In the genomic region with DNA sequence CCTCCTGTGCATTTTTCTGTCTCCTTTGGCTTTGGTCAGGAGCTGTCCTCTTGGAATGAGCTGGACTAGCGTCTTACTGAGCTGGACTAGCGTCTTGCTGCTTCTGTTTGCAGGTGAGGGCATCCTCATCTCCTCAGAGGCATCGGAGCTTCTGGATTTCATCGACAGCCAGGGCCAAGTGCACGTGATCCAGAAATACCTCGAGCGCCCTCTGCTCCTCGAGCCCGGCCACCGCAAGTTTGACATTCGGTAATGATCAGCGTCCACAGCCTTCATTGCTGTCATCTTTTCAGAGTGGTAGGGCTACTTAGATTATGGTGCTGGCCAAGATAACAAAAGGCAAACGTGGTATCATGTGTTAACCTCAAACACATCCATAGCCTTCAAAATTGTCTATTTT, we compare ENCODE assay signal across 25 mouse cellular contexts. TPM values are rescaled to one million over a fixed set of nuclear protein-coding genes. Genes with fewer than 3 reads are reported as not detected.
A peak's percentile ranks its signal among the peaks of the same experiment; 100 is the strongest.
DNase-seq lines count a peak whose midpoint lies in the region; ATAC-seq and TF ChIP-seq lines count a peak whose summit lies in the region.
"Had no signal": no experiment of that assay in that cellular context is flagged by ENCODE, and none has a peak within 500 bp of the region (broad histone marks: within the 10 kb centered on the region; RNA-seq: fewer than 3 reads in every experiment).

No protein-coding gene starts in this region.

- no peaks in the 10 kb centered on the region for H3K27me3 ChIP-seq in liver, embryonic 14.5 days (ENCODE audit: control insufficient read depth, insufficient read depth, low read length)
- no peaks in the 10 kb centered on the region for H3K27me3 ChIP-seq in liver, embryonic 11.5 days (replicated peaks; ENCODE audit: control insufficient read depth, insufficient read depth, low read length)
- no peaks in the 10 kb centered on the region for H3K27me3 ChIP-seq in testis, adult 2 months (ENCODE audit: control insufficient read depth, insufficient read depth, low read length)
- H3K27me3 ChIP-seq: embryonic facial prominence, embryonic 12.5 days; forebrain, embryonic 13.5 days; liver, embryonic 15.5 days had no signal

- no peak for ATAC-seq in liver, embryonic 14.5 days (ENCODE audit: insufficient read depth)
- ATAC-seq in liver, embryonic 11.5 days (replicated peaks; ENCODE audit: low FRiP score): no peak
- ATAC-seq: forebrain, embryonic 13.5 days; hindbrain, embryonic 16.5 days had no signal

- intact Hi-C loops in heart, postnatal 36 days (cut with DNase I): loop anchor here (5.0 kb wide), 1 partner anchor 74 kb away; no protein-coding TSS in a partner anchor

- H3K36me3 ChIP-seq in liver, embryonic 14.5 days (replicated peaks; ENCODE audit: control insufficient read depth, insufficient read depth, low read depth): no peaks in the 10 kb centered on the region
- H3K36me3 ChIP-seq in liver, embryonic 11.5 days (ENCODE audit: control insufficient read depth, insufficient read depth, low read length): peaks cover 7% of the 10 kb centered on the region; the same call in 1 of the 2 replicates
- H3K36me3 ChIP-seq in testis, adult 2 months (ENCODE audit: control insufficient read depth, insufficient read depth, low read length): no peaks in the 10 kb centered on the region

- no peak overlapping the region for H3K4me3 ChIP-seq in liver, embryonic 14.5 days (ENCODE audit: insufficient read depth in 1 of 2, low read depth in 2 of 2, low read length in 2 of 2)
- no peak overlapping the region for H3K4me3 ChIP-seq in liver, embryonic 11.5 days (ENCODE audit: low read depth, low read length)
- no peak overlapping the region for H3K4me3 ChIP-seq in testis, adult 2 months (ENCODE audit: control insufficient read depth, low read depth, low read length)
- H3K4me3 ChIP-seq: embryonic facial prominence, embryonic 12.5 days; erythroblast, embryonic 14.5 days; forebrain, embryonic 13.5 days; heart, embryonic 10.5 days; limb, embryonic 10.5 days; liver, embryonic 15.5 days; myocyte had no signal

- no peak for TF ChIP-seq EP300 in liver, embryonic 14.5 days (IDR thresholded peaks at IDR 0.05; ENCODE audit: low read depth)

- peak; percentile 44; the same call in 1 of the 2 replicates for TF ChIP-seq CTCF in liver, embryonic 14.5 days (IDR thresholded peaks at IDR 0.05; ENCODE audit: low read depth)
- TF ChIP-seq CTCF in testis, adult 2 months (IDR thresholded peaks at IDR 0.05; ENCODE audit: control insufficient read depth, insufficient read depth, insufficient replicate concordance, low read depth, low read length): peak; percentile 11; the same call in 1 of the 2 replicates

- no peak overlapping the region for H3K9ac ChIP-seq in liver, embryonic 14.5 days (replicated peaks)
- H3K9ac ChIP-seq in liver, embryonic 11.5 days (ENCODE audit: low read depth, low read length): no peak overlapping the region
- H3K9ac ChIP-seq: embryonic facial prominence, embryonic 12.5 days; forebrain, embryonic 13.5 days; liver, embryonic 15.5 days had no signal

- H3K9me3 ChIP-seq in liver, embryonic 14.5 days (ENCODE audit: control insufficient read depth, low read length): no peaks in the 10 kb centered on the region
- 0 out of 2 replicates have a peak, but pooled peaks cover 4% of the 10 kb centered on the region for H3K9me3 ChIP-seq in liver, embryonic 11.5 days (ENCODE audit: control insufficient read depth, low read length)
- H3K9me3 ChIP-seq: embryonic facial prominence, embryonic 12.5 days; forebrain, embryonic 13.5 days; heart, embryonic 10.5 days; limb, embryonic 10.5 days; liver, embryonic 15.5 days had no signal

- WGBS in liver, embryonic 14.5 days (ENCODE audit: insufficient replicate concordance): 58% methylated on average over 13 of the region's 13 CpGs
- 59% methylated on average over 13 of the region's 13 CpGs for WGBS in liver, embryonic 11.5 days

- no peak for TF ChIP-seq POLR2A in testis, adult 2 months (IDR thresholded peaks at IDR 0.05; ENCODE audit: control insufficient read depth, low read depth, low read length)

- no peak overlapping the region for H3K4me2 ChIP-seq in liver, embryonic 14.5 days (ENCODE audit: low read depth)
- H3K4me2 ChIP-seq in liver, embryonic 11.5 days: no peak overlapping the region
- H3K4me2 ChIP-seq: embryonic facial prominence, embryonic 12.5 days; forebrain, embryonic 13.5 days; liver, embryonic 15.5 days had no signal

- no peaks in the 10 kb centered on the region for H3K4me1 ChIP-seq in liver, embryonic 14.5 days (replicated peaks; ENCODE audit: control insufficient read depth in 2 of 2, insufficient read depth in 2 of 2, low read length in 1 of 2)
- H3K4me1 ChIP-seq in liver, embryonic 11.5 days (replicated peaks; ENCODE audit: control insufficient read depth, insufficient read depth, low read length): no peaks in the 10 kb centered on the region
- peaks cover 8% of the 10 kb centered on the region for H3K4me1 ChIP-seq in testis, adult 2 months (ENCODE audit: control insufficient read depth, insufficient read depth, low read length)
- H3K4me1 ChIP-seq: embryonic facial prominence, embryonic 12.5 days; forebrain, embryonic 13.5 days; heart, embryonic 10.5 days; limb, embryonic 10.5 days; liver, embryonic 15.5 days had no signal

- peak; percentile 36 to 44 for DNase-seq in cerebellum, postnatal 10 days
- DNase-seq in cerebellum, adult 9-10 months: no peak
- peak; percentile 17 for DNase-seq in heart, postnatal 4 days
- no peak for DNase-seq in heart, postnatal 36 days
- no peak for DNase-seq in liver, embryonic 14.5 days (ENCODE audit: low read depth in 3 of 3, low spot score in 3 of 3)
- DNase-seq in liver, embryonic 11.5 days (ENCODE audit: low spot score): no peak
- no peak for DNase-seq in testis, postnatal 10 days (ENCODE audit: low spot score)
- DNase-seq: cerebellum, adult 11-12 months; gastrocnemius, postnatal 10 days; kidney, adult 8-10 months; midbrain, embryonic 14.5 days; thymus, adult 18-20 months had no signal

- no peak overlapping the region for H3K27ac ChIP-seq in liver, embryonic 14.5 days
- no peak overlapping the region for H3K27ac ChIP-seq in liver, embryonic 11.5 days (ENCODE audit: low read depth, low read length)
- H3K27ac ChIP-seq in testis, adult 2 months (ENCODE audit: control insufficient read depth, insufficient read depth, low read depth, low read length): no peak overlapping the region
- H3K27ac ChIP-seq: embryonic facial prominence, embryonic 12.5 days; forebrain, embryonic 13.5 days; heart, embryonic 10.5 days; limb, embryonic 10.5 days; liver, embryonic 15.5 days had no signal

RNA-seq across cellular contexts. Expression of a gene that starts 15.4 kb away (rescaled TPM):
- total RNA-seq in heart, postnatal 4 days (2021): 10 to 100 TPM; 18.7 to 18.9 TPM
- total RNA-seq in heart, postnatal 36 days (2021): 10 to 100 TPM; 18.8 to 19.9 TPM
- 1.1 and 1.2 TPM in 2 replicates for polyA plus RNA-seq in liver, embryonic 14.5 days (2012; rRNA removed)
- 1.5 TPM in 2 replicates for polyA plus RNA-seq in liver, embryonic 14.5 days (2014; fragmentation: Nextera tagmentation; extraction: Ambion mirVana)
- polyA plus RNA-seq in liver, embryonic 11.5 days (2014; fragmentation: Nextera tagmentation; extraction: Ambion mirVana): 5.2 and 6.1 TPM in 2 replicates
- 0.43 and 0.54 TPM in 2 replicates for polyA plus RNA-seq in testis, adult 2 months (2012; rRNA removed)

RNA-seq across cellular contexts. Expression of a gene that starts 19.7 kb away (rescaled TPM):
- 10 to 100 TPM; 14.3 to 15.5 TPM for total RNA-seq in heart, postnatal 4 days (2021)
- total RNA-seq in heart, postnatal 36 days (2021): 10 to 100 TPM; 11.9 to 12.2 TPM
- polyA plus RNA-seq in liver, embryonic 14.5 days (2012; rRNA removed): 11.6 and 14.0 TPM in 2 replicates
- polyA plus RNA-seq in liver, embryonic 14.5 days (2014; fragmentation: Nextera tagmentation; extraction: Ambion mirVana): 5.3 and 6.5 TPM in 2 replicates
- 52.5 and 52.7 TPM in 2 replicates for polyA plus RNA-seq in liver, embryonic 11.5 days (2014; fragmentation: Nextera tagmentation; extraction: Ambion mirVana)
- polyA plus RNA-seq in testis, adult 2 months (2012; rRNA removed): 4.5 and 4.9 TPM in 2 replicates

RNA-seq across cellular contexts. Expression of a gene that starts 33.1 kb away (rescaled TPM):
- total RNA-seq in heart, postnatal 4 days (2021): under 1 TPM in 1 of 2 experiments, not detected in 1; 0.07 TPM
- total RNA-seq in heart, postnatal 36 days (2021): not detected
- polyA plus RNA-seq in liver, embryonic 14.5 days (2012; rRNA removed): 0.01 and 0.03 TPM in 2 replicates
- 0.04 TPM in 1 of 2 replicates, not detected in the other for polyA plus RNA-seq in liver, embryonic 14.5 days (2014; fragmentation: Nextera tagmentation; extraction: Ambion mirVana)
- 0.05 and 0.06 TPM in 2 replicates for polyA plus RNA-seq in liver, embryonic 11.5 days (2014; fragmentation: Nextera tagmentation; extraction: Ambion mirVana)
- polyA plus RNA-seq in testis, adult 2 months (2012; rRNA removed): 1.6 and 1.7 TPM in 2 replicates
- total RNA-seq: common myeloid progenitor, adult 5-6 weeks; heart, postnatal 25 days; megakaryocyte progenitor cell, adult 5-6 weeks; MEL had no signal
- polyA plus RNA-seq: erythroblast, embryonic 14.5 days; limb, embryonic 10.5 days; liver, embryonic 15.5 days had no signal

RNA-seq across cellular contexts. Expression of a gene that starts 48.4 kb away (rescaled TPM):
- total RNA-seq in heart, postnatal 4 days (2021): 10 to 100 TPM in 1 of 2 experiments, 1 to 10 TPM in 1; 9.6 to 10.6 TPM
- total RNA-seq in heart, postnatal 36 days (2021): 10 to 100 TPM; 12.4 to 12.5 TPM
- 9.2 and 12.8 TPM in 2 replicates for polyA plus RNA-seq in liver, embryonic 14.5 days (2012; rRNA removed)
- polyA plus RNA-seq in liver, embryonic 14.5 days (2014; fragmentation: Nextera tagmentation; extraction: Ambion mirVana): 9.1 and 11.6 TPM in 2 replicates
- 18.6 and 19.5 TPM in 2 replicates for polyA plus RNA-seq in liver, embryonic 11.5 days (2014; fragmentation: Nextera tagmentation; extraction: Ambion mirVana)
- 16.7 and 17.2 TPM in 2 replicates for polyA plus RNA-seq in testis, adult 2 months (2012; rRNA removed)

Comparison
In these comparisons a context has a peak if more than half of its experiments do, and no peak if none do; other contexts are left out.
1. DNase-seq: peak in cerebellum, postnatal 10 days (2 of 2) and heart, postnatal 4 days (single experiment); none in cerebellum, adult 9-10 months (single experiment), heart, postnatal 36 days (0 of 2), liver, embryonic 14.5 days (0 of 3), liver, embryonic 11.5 days (single experiment) and testis, postnatal 10 days (single experiment).